Mouse (Mus musculus) midbrain, postnatal 0 days (tissue): Measurements from ENCODE around the gene Srrm2. TPM values are rescaled to one million over a fixed set of nuclear protein-coding genes. Genes with fewer than 3 reads are reported as not detected.
A peak's percentile ranks its signal among the peaks of the same experiment; 100 is the strongest.

Experiments used
- ATAC-seq: fragments of 200-750 bp; cut with Nextera tagmentation; 2 replicates; pipeline ENCODE4 v1.8.0; 2017; ENCODE audit warnings: moderate number of reproducible peaks, mild to moderate bottlenecking, moderate TSS enrichment, moderate library complexity; ENCODE audit not compliant: low FRiP score
- DNase-seq: peaks from one replicate; pipeline ENCODE4 v3.0.0-alpha.2; 2015; ENCODE audit warnings: low spot score
- H3K27ac ChIP-seq: fragments of 300-500 bp; sonication (generic); 2 replicates; pipeline ENCODE4 v1.5.1; 2014; ENCODE audit warnings: low read depth, mild to moderate bottlenecking, low read length, mixed read lengths
- H3K27me3 ChIP-seq: fragments of 300-500 bp; sonication (generic); 2 replicates; pipeline ENCODE4 v1.6.1; 2014; ENCODE audit warnings: low read length, control low read depth, mixed read lengths; ENCODE audit not compliant: insufficient read depth
- H3K36me3 ChIP-seq: fragments of 300-500 bp; sonication (generic); 2 replicates; pipeline ENCODE4 v1.6.1; 2014; ENCODE audit warnings: low read length, control low read depth, mixed read lengths; ENCODE audit not compliant: insufficient read depth
- H3K4me1 ChIP-seq: fragments of 300-500 bp; sonication (generic); 2 replicates; pipeline ENCODE4 v1.6.1; 2014; ENCODE audit warnings: mild to moderate bottlenecking, control low read depth, antibody characterized with exemption, low read length, mixed read lengths; ENCODE audit not compliant: insufficient read depth
- H3K4me2 ChIP-seq: fragments of 300-500 bp; sonication (generic); 2 replicates; pipeline ENCODE4 v1.6.1; 2014; ENCODE audit warnings: low read depth, mild to moderate bottlenecking, low read length, mixed read lengths; ENCODE audit not compliant: poor library complexity, severe bottlenecking
- H3K4me3 ChIP-seq: fragments of 300-500 bp; sonication (generic); 2 replicates; pipeline ENCODE4 v1.5.1; 2014; ENCODE audit warnings: low read depth, mild to moderate bottlenecking, low read length, moderate library complexity
- H3K9ac ChIP-seq: fragments of 300-500 bp; sonication (generic); replicated peaks from 2 replicates; pipeline ENCODE4 v1.6.1; 2014; ENCODE audit warnings: mild to moderate bottlenecking, low read length, moderate library complexity, mixed read lengths; ENCODE audit not compliant: poor library complexity, severe bottlenecking
- H3K9me3 ChIP-seq: fragments of 300-500 bp; sonication (generic); 2 replicates; pipeline ENCODE4 v1.6.1; 2016; ENCODE audit warnings: low read length, control low read depth
- CTCF ChIP-seq: IDR thresholded peaks from 2 replicates; pipeline ENCODE4 v1.5.1; 2016; ENCODE audit warnings: antibody characterized with exemption, mild to moderate bottlenecking
- WGBS: fragments of 180-500 bp; shearing (Covaris S2); extraction: QIAGEN DNeasy Blood & Tissue Kit; methylation state at CpG from one replicate; pipeline ENCODE4 v1.1.7; 2014; 5-methylcytosine and 5-hydroxymethylcytosine counted together
- polyA plus RNA-seq: library from polyadenylated mRNA; unstranded; fragments of >200 nt; fragmentation: Nextera tagmentation; extraction: Ambion mirVana; gene quantifications from 2 replicates; pipeline ENCODE4 v1.2.1, GENCODE M21; 2015
- total RNA-seq: library from RNA; depleted of rRNA; stranded (reverse); fragments of >200 nt; gene quantifications from 2 replicates; pipeline ENCODE4 v1.2.3, GENCODE M21; 2014

Srrm2 gene
- total and polyA plus RNA-seq, 2 experiments from 2014 or later = 162 to 443 TPM

DNA sequence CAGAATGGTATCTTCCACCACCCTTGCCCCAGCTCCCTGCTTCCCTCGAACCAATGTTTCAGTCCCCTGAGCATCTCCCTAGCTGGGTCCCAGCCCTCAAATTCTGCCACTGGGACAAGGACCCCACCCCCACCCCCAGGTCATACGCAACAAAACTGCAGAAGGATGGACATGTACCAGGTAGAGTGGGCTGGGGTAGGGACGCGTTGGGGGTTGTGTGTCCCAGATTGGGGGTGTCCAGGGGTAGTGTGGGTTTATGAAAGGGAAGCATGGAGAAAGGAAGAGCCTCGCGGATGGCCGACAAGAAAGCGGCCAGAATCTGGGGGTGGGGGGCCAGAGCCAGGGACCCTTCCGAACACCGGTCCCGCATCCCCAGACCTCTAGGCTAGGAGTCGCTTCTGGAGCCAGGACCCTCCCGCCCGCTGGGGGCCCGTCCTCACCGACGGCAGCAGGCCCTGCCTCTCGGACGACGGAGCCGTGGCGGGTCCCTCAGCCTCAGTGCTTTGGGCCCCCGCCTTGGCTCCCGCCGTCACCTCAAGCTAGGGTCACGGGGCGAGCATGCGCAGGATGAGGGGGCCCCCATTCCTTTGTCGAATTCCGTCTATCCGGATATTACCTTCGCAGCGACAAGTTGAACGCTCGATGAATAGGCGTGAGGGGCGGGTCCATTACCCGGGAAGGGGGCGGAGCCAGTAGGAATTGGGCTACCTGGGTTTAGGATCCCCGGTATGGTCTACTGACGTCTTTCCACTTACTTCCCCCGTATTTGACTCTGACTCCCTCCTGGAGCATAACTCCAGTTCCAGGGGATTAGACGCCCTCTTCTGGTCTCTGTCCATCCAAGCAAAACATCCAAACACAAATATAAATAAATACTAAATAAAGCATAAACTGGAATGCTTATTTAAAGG lies 4.5 kb upstream of the Srrm2 start, which contains the start of gene Flywch2:
TSS of gene Flywch2 (minus strand) at position 521 of the 911 bp plus-strand sequence.
- peak; percentile 51 for TF ChIP-seq CTCF
- ATAC-seq = peak; percentile 88
- no peaks in the 10 kb centered on the region for H3K36me3 ChIP-seq
- peak within 1 kb of the TSS; percentile 78 for H3K4me2 ChIP-seq
- DNase-seq = peak; percentile 96
- peak within 1 kb of the TSS; percentile 63 for H3K4me3 ChIP-seq
- 2% methylated on average over 43 of the region's 43 CpGs for WGBS
- no peaks in the 10 kb centered on the region for H3K4me1 ChIP-seq
- peak within 1 kb of the TSS; percentile 94 for H3K27ac ChIP-seq
- H3K9me3 ChIP-seq = no peaks in the 10 kb centered on the region
- peak within 1 kb of the TSS; percentile 85 for H3K9ac ChIP-seq
- H3K27me3 ChIP-seq = no peaks in the 10 kb centered on the region

DNA sequence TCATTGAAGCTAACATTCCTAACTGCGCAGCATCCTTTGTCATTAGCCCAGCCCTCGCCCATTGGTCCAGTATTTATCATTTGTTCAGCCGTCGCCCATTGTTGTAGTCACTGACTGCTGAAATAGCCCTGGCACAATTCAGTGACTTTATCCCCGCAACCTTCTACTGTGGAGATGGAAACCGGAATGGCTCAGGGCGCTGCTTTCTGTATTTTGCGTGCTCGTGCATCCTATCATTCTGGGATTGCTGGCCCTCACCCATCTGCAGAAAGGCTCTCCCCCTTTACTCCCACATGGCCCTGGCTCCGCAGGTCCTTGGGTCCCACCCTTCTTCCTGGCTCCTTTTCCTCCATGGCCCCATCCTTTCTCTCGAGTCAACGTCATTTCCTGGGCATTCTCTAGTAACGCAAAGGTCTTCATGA lies 3.8 kb upstream of the Srrm2 start:
- H3K4me2 ChIP-seq = peak overlapping the region; percentile 78
- peak overlapping the region; percentile 85 for H3K9ac ChIP-seq
- peak; percentile 84 for DNase-seq
- H3K36me3 ChIP-seq = no peaks in the 10 kb centered on the region
- WGBS = 10% methylated on average over 13 of the region's 13 CpGs
- H3K9me3 ChIP-seq = no peaks in the 10 kb centered on the region
- no peaks in the 10 kb centered on the region for H3K27me3 ChIP-seq
- no peaks in the 10 kb centered on the region for H3K4me1 ChIP-seq
- peak overlapping the region; percentile 94 for H3K27ac ChIP-seq
- ATAC-seq = peak; percentile 75
- H3K4me3 ChIP-seq = peak overlapping the region; percentile 63
- peak; percentile 7; the same call in 1 of the 2 replicates for TF ChIP-seq CTCF

DNA sequence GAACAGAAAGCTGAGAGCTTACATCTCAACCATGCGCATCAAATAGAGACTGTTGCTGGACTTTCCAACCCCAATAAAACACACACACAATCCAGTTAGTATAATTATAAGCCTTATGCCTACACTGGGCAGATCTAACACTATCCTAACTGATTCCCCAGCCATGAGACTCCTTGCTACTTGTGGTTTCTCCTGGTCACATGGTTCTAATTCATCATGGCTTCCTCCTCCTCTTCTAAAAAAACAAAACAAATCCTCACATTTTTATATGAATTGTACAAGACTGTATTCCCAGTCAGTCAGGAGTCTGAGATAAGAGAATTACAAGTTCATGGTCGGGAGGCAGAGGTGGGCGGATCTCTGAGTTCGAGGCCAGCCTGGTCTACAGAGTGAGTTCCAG lies 1.4 kb upstream of the Srrm2 start:
- Histone ChIP-seq H3K9me3 (no peaks in the 10 kb centered on the region), H3K36me3 (no peaks in the 10 kb centered on the region), H3K27ac (no peak overlapping the region), H3K4me3 (no peak overlapping the region), H3K27me3 (no peaks in the 10 kb centered on the region), H3K4me1 (no peaks in the 10 kb centered on the region), H3K9ac (no peak overlapping the region), H3K4me2 (no peak overlapping the region)
- ATAC-seq (no peak), DNase-seq (no peak)
- TF ChIP-seq CTCF = no peak
- WGBS = 95% methylated on average over 4 of the region's 4 CpGs

DNA sequence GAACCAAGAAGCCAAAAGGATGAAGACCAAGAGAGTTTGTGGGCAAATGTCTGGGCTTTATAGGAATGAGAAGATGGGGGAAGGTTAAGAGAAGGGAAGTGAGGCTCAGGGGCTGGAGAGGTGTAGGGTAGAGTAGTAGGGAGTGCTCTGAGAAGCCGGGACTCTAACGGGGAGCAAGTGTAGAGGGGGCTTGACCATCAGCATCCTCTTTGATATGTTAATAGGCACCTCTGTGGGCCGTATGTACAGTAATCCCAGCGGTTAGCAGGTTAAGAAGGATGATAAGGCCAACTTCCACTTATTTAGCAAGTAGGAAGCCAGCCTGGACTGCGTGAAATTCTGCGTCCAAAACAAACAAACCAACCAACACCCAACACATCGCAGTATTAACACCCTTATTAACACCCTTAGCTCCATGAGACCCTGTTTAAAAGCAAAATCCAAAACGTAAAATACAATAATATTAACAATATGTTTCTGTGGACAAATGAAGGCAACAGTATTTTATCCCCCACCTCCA lies 523 bp upstream of the Srrm2 start:
- Histone ChIP-seq H3K9me3 (no peaks in the 10 kb centered on the region), H3K4me2 (peak overlapping the region; percentile 67), H3K9ac (peak overlapping the region; percentile 61), H3K4me3 (peak overlapping the region; percentile 38), H3K27ac (peak overlapping the region; percentile 94), H3K27me3 (no peaks in the 10 kb centered on the region), H3K36me3 (no peaks in the 10 kb centered on the region), H3K4me1 (no peaks in the 10 kb centered on the region)
- WGBS = 8% methylated on average over 8 of the region's 8 CpGs
- ATAC-seq (no peak), DNase-seq (no peak)
- TF ChIP-seq CTCF = no peak

DNA sequence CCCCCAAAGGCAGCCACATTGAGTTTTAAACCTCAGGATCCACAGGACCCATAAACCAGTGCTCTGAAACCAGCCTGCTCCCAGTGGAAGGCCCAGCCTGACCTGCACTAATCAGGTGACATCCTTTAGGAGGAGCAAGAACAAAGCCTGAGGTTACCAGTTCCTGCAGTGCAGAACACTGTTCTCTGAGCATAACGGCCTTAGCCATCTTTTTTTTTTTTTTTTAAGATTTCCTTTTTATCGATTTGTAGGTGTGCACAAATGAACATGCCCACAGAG lies 686 bp downstream of the Srrm2 start:
- H3K36me3 ChIP-seq = no peaks in the 10 kb centered on the region
- peak overlapping the region; percentile 61; the same call in 1 of the 2 replicates for H3K9ac ChIP-seq
- 25% methylated on average over 2 of the region's 2 CpGs for WGBS
- no peak for TF ChIP-seq CTCF
- no peaks in the 10 kb centered on the region for H3K27me3 ChIP-seq
- peak overlapping the region; percentile 94 for H3K27ac ChIP-seq
- no peaks in the 10 kb centered on the region for H3K4me1 ChIP-seq
- H3K4me3 ChIP-seq = peak overlapping the region; percentile 38
- ATAC-seq (no peak), DNase-seq (no peak)
- no peaks in the 10 kb centered on the region for H3K9me3 ChIP-seq
- peak overlapping the region; percentile 67 for H3K4me2 ChIP-seq

DNA sequence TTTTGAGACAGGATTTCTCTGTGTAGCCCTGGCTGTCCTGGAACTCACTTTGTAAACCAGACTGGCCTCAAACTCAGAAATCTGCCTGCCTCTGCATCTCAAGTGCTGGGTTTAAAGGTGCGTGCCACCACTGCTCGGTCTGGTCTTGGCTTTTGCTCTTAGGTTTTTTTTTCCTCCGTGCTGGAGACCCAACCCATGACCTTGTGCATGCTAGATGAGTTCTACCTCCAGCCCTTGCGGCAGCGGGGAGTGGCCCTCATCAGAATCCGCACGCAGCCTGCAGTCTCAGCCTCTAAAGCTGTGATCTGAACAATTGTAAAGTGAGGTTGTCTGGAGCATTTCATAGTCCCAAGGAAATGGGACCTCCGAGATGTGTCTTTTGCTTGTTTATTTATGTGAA lies 5.0 kb downstream of the Srrm2 start:
- H3K4me3 ChIP-seq = no peak overlapping the region
- no peaks in the 10 kb centered on the region for H3K27me3 ChIP-seq
- no peak overlapping the region for H3K9ac ChIP-seq
- ATAC-seq (no peak), DNase-seq (no peak)
- H3K27ac ChIP-seq = no peak overlapping the region
- no peak overlapping the region for H3K4me2 ChIP-seq
- 96% methylated on average over 8 of the region's 8 CpGs for WGBS
- H3K9me3 ChIP-seq = no peaks in the 10 kb centered on the region
- no peaks in the 10 kb centered on the region for H3K36me3 ChIP-seq
- no peaks in the 10 kb centered on the region for H3K4me1 ChIP-seq
- no peak for TF ChIP-seq CTCF
